Mouse (Mus musculus): ENCODE data around the gene Ssu2. TPM values are rescaled to one million over a fixed set of nuclear protein-coding genes. Genes with fewer than 3 reads are reported as not detected.

The Ssu2 gene
- polyA plus RNA-seq, 1 experiment from 2014 or later, result 2.6 TPM

- Histone ChIP-seq H3K4me1 (peaks cover 9% of the 10 kb centered on the region), H3K4me2 (replicated peaks) (no peak overlapping the region), H3K9ac (no peak overlapping the region), H3K36me3 (no peaks in the 10 kb centered on the region), H3K4me3 (no peak overlapping the region), H3K9me3 (no peaks in the 10 kb centered on the region), H3K27me3 (peaks cover 4% of the 10 kb centered on the region; the same call in 1 of the 2 replicates), H3K27ac (no peak overlapping the region)
- WGBS, result 69% methylated on average over 8 of the region's 8 CpGs
- ATAC-seq (ENCODE audit: low FRiP score, low read depth), result peak; percentile 37; the same call in 1 of the 2 replicates
These were observed 4.7 kb downstream of the Ssu2 start for GRCm38 (mm10) chr6:112382990-112383685.

DNA sequence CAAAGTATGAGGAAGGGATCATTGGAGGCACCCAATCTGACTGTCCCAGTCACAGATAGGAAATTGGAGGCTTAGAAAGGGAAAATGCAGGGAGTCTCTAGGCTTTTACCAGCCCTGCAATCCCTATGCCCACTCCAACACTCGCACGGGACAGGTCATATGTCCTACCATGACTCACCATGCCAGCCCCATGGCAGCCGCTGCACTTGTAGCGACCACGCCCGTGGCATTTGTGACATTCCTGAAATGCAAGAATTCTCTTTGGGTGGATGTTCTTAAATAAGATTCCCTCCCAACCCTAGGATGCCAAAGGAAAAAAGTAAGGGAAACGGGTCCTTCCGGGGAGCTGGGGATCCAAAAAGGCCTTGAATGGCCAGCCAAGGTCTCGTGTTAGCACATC lies 8.8 kb downstream of the Ssu2 start:
- Histone ChIP-seq H3K27me3 (no peaks in the 10 kb centered on the region), H3K9me3 (no peaks in the 10 kb centered on the region), H3K4me1 (peaks cover 9% of the 10 kb centered on the region), H3K4me2 (replicated peaks) (no peak overlapping the region), H3K9ac (no peak overlapping the region), H3K36me3 (no peaks in the 10 kb centered on the region), H3K27ac (no peak overlapping the region), H3K4me3 (no peak overlapping the region)
- ATAC-seq (ENCODE audit: low FRiP score, low read depth), result no peak
- 92% methylated on average over 9 of the region's 9 CpGs for WGBS

DNA sequence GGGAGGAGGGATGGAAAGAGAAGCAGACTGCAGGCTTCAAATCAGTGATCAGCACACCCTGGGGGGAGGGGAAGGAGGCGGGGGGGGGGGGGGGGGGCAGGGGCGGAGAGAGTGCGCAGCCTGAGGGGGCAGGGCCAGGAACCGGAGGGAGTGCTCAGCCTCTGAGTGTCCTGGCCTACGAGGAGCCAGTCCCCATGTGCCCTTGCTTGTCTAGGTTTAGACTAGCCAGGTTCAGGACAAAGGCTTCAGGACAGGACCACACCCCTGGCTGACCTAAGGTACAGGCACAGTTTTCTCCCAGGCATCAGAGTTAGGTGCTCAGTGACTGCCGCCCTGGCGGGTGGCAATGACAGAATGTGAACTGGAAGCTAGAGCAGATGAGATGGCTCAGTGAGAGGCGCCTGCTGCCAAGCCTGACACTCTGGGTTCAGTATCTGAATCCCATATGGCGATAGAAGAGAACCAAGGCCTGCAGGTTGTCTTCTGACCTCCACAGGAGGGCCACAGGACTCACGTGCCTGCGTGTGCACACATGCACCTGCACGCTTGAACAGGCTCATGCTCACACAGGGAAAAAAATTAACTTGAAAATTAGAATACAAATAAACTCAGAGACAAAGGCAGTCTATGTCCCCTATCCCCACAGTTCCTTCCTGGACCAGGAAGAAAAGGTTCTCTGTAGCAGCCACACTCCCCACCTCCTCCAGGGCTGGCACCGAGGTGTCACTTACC lies 12.0 kb downstream of the Ssu2 start:
- Histone ChIP-seq H3K4me3 (no peak overlapping the region), H3K4me1 (no peaks in the 10 kb centered on the region), H3K9me3 (no peaks in the 10 kb centered on the region), H3K36me3 (no peaks in the 10 kb centered on the region), H3K4me2 (replicated peaks) (no peak overlapping the region), H3K9ac (no peak overlapping the region), H3K27me3 (peaks cover 12% of the 10 kb centered on the region), H3K27ac (no peak overlapping the region)
- WGBS, result 56% methylated on average over 11 of the region's 13 CpGs
- no peak for ATAC-seq (ENCODE audit: low FRiP score, low read depth)

DNA sequence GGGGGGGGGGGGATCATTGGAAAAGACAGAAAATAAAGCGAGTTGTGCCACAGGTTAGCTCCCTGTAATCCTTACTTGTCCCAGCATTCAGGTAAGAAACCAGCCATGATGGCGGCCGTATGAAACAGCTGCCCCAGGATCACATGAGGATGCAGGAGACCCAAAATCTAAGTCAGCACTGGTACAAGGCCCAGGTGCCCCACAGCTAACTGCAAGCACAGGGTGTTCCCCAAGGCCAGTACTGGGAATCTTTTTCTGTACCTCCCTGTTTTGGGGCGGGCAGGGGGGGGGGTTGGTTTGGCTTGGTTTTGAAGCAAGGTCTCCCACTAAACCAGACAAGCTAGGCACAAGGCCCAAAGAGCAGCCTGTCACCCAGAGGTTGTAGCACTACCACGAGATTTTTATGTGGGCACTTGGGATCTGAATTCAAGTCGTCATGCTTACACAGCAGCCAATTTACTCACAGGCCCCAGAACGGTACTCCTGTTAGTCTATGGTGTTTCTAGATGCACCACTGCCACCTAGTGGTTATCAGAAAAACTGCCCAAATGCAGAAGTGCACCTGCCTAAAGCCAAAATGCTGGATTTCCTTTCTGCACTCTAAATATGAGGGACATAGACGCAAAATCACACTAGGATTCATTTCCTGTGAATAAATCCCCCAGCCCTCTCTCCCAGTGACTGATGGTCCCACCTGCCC lies 13.8 kb downstream of the Ssu2 start:
- no peak overlapping the region for H3K27ac ChIP-seq
- no peak for ATAC-seq (ENCODE audit: low FRiP score, low read depth)
- no peak overlapping the region for H3K4me3 ChIP-seq
- 39% methylated on average over 8 of the region's 8 CpGs for WGBS
- H3K9me3 ChIP-seq, result no peaks in the 10 kb centered on the region
- peaks cover 12% of the 10 kb centered on the region for H3K27me3 ChIP-seq
- H3K4me2 ChIP-seq (replicated peaks), result no peak overlapping the region
- no peaks in the 10 kb centered on the region for H3K4me1 ChIP-seq
- H3K9ac ChIP-seq, result no peak overlapping the region
- no peaks in the 10 kb centered on the region for H3K36me3 ChIP-seq

- no peaks in the 10 kb centered on the region for H3K36me3 ChIP-seq
- H3K4me2 ChIP-seq (replicated peaks), result no peak overlapping the region
- no peaks in the 10 kb centered on the region for H3K4me1 ChIP-seq
- no peaks in the 10 kb centered on the region for H3K9me3 ChIP-seq
- H3K9ac ChIP-seq, result no peak overlapping the region
- no peak overlapping the region for H3K27ac ChIP-seq
- H3K27me3 ChIP-seq, result no peaks in the 10 kb centered on the region
- 82% methylated on average over 10 of the region's 10 CpGs for WGBS
- no peak overlapping the region for H3K4me3 ChIP-seq
- no peak for ATAC-seq (ENCODE audit: low FRiP score, low read depth)
These were observed 22.5 kb downstream of the Ssu2 start for GRCm38 (mm10) chr6:112365294-112365693.

GRCm38 (mm10) chr6:112364581-112364980 lies 23.2 kb downstream of the Ssu2 start:
- Histone ChIP-seq H3K4me2 (replicated peaks) (no peak overlapping the region), H3K4me3 (no peak overlapping the region), H3K36me3 (no peaks in the 10 kb centered on the region), H3K9me3 (no peaks in the 10 kb centered on the region), H3K27me3 (no peaks in the 10 kb centered on the region), H3K4me1 (no peaks in the 10 kb centered on the region), H3K27ac (no peak overlapping the region), H3K9ac (no peak overlapping the region)
- 0 out of 2 replicates have a peak, but pooled peaks have one; percentile 15 for ATAC-seq (ENCODE audit: low FRiP score, low read depth)
- WGBS, result 47% methylated on average over 2 of the region's 2 CpGs

GRCm38 (mm10) chr6:112362349-112362958 lies 25.4 kb downstream of the Ssu2 start:
- ATAC-seq (ENCODE audit: low FRiP score, low read depth), result no peak
- Histone ChIP-seq H3K4me3 (no peak overlapping the region), H3K4me1 (no peaks in the 10 kb centered on the region), H3K9me3 (no peaks in the 10 kb centered on the region), H3K9ac (no peak overlapping the region), H3K4me2 (replicated peaks) (no peak overlapping the region), H3K27ac (no peak overlapping the region), H3K36me3 (no peaks in the 10 kb centered on the region), H3K27me3 (no peaks in the 10 kb centered on the region)
- 40% methylated on average over 6 of the region's 6 CpGs for WGBS

DNA sequence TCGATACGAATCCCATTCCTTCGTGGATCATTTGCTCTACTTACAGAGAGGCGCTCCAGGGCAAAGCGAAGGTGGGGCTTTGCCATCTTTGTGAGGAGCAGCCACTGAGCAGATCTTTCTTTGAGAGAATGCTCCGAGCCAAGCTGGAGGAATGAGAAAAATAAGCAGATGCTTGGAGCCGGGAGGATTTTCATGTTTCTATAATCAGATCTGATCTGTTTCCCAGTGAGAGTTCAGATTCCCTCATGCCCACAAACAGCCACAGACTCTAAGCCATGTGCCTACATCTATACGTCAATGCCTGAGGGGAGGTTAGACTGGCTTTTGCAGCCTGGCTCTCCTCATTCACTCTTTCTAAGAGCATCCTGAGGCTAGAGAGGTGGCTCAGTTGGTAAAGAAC lies 27.1 kb downstream of the Ssu2 start:
- Histone ChIP-seq H3K9me3 (no peaks in the 10 kb centered on the region), H3K4me2 (replicated peaks) (no peak overlapping the region), H3K36me3 (no peaks in the 10 kb centered on the region), H3K4me1 (no peaks in the 10 kb centered on the region), H3K4me3 (no peak overlapping the region), H3K9ac (no peak overlapping the region), H3K27ac (no peak overlapping the region), H3K27me3 (no peaks in the 10 kb centered on the region)
- ATAC-seq (ENCODE audit: low FRiP score, low read depth), result no peak
- WGBS, result 87% methylated on average over 8 of the region's 8 CpGs

GRCm38 (mm10) chr6:112359341-112359740 lies 28.5 kb downstream of the Ssu2 start:
- Histone ChIP-seq H3K4me1 (no peaks in the 10 kb centered on the region), H3K9ac (no peak overlapping the region), H3K9me3 (no peaks in the 10 kb centered on the region), H3K27me3 (no peaks in the 10 kb centered on the region), H3K27ac (no peak overlapping the region), H3K36me3 (no peaks in the 10 kb centered on the region), H3K4me3 (no peak overlapping the region), H3K4me2 (replicated peaks) (no peak overlapping the region)
- no peak for ATAC-seq (ENCODE audit: low FRiP score, low read depth)
- 87% methylated on average over 1 of the region's 1 CpGs for WGBS

DNA sequence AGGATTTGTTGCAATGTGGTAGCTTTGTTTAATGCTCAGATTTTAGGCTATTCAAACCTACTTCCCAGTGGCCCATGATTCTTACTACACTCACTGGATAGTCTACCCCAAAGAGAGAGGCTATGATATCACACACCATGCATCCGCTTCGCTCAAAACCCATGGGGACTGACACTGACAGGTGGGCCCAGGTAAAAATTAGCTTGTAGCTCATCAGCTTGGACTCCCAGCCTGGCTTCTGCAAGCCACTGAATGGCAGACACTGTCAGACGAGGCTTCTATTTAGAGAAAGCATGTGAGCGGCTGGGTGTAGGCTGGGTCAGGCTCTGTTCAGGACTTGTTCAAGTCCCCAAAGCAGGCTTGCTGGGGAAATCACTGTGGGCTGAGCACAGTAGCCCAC lies 37.4 kb downstream of the Ssu2 start:
- no peaks in the 10 kb centered on the region for H3K4me1 ChIP-seq
- H3K27me3 ChIP-seq, result no peaks in the 10 kb centered on the region
- no peaks in the 10 kb centered on the region for H3K36me3 ChIP-seq
- H3K9me3 ChIP-seq, result no peaks in the 10 kb centered on the region
- no peak overlapping the region for H3K4me3 ChIP-seq
- 85% methylated on average over 4 of the region's 4 CpGs for WGBS
- no peak for ATAC-seq (ENCODE audit: low FRiP score, low read depth)
- H3K27ac ChIP-seq, result no peak overlapping the region
- H3K4me2 ChIP-seq (replicated peaks), result no peak overlapping the region
- no peak overlapping the region for H3K9ac ChIP-seq

GRCm38 (mm10) chr6:112339016-112339415 lies 48.8 kb downstream of the Ssu2 start:
- no peaks in the 10 kb centered on the region for H3K9me3 ChIP-seq
- no peak overlapping the region for H3K9ac ChIP-seq
- no peaks in the 10 kb centered on the region for H3K27me3 ChIP-seq
- ATAC-seq (ENCODE audit: low FRiP score, low read depth), result no peak
- 74% methylated on average over 4 of the region's 4 CpGs for WGBS
- H3K27ac ChIP-seq, result no peak overlapping the region
- H3K4me3 ChIP-seq, result no peak overlapping the region
- H3K4me2 ChIP-seq (replicated peaks), result no peak overlapping the region
- H3K4me1 ChIP-seq, result no peaks in the 10 kb centered on the region
- no peaks in the 10 kb centered on the region for H3K36me3 ChIP-seq

GRCm38 (mm10) chr6:112337667-112338066 lies 50.2 kb downstream of the Ssu2 start:
- H3K9me3 ChIP-seq, result no peaks in the 10 kb centered on the region
- ATAC-seq (ENCODE audit: low FRiP score, low read depth), result no peak
- no peaks in the 10 kb centered on the region for H3K4me1 ChIP-seq
- 76% methylated on average over 6 of the region's 6 CpGs for WGBS
- H3K4me3 ChIP-seq, result no peak overlapping the region
- no peaks in the 10 kb centered on the region for H3K27me3 ChIP-seq
- H3K4me2 ChIP-seq (replicated peaks), result no peak overlapping the region
- no peak overlapping the region for H3K9ac ChIP-seq
- no peak overlapping the region for H3K27ac ChIP-seq
- no peaks in the 10 kb centered on the region for H3K36me3 ChIP-seq

All from limb, embryonic 13.5 days (tissue).